Mouse (Mus musculus) MEL (cell line): Measurements from ENCODE around the gene Gm5678. TPM values are rescaled to one million over a fixed set of nuclear protein-coding genes. Genes with fewer than 3 reads are reported as not detected.

ENCODE experiments used
- DNase-seq: peaks from one replicate; pipeline ENCODE4 v3.0.0; 2011; ENCODE audit warnings: low read depth, low spot score
- H3K27ac ChIP-seq: 2 replicates; pipeline ENCODE4 v1.5.1; 2012; ENCODE audit warnings: low read depth, mild to moderate bottlenecking, control low read depth, low read length, moderate library complexity; ENCODE audit not compliant: control insufficient read depth
- H3K27me3 ChIP-seq, 2 experiments: fragments of 150-350 bp in 1 of 2; sonication (generic) in 1 of 2; 2 replicates each; pipeline ENCODE4 v1.6.1; 2012; ENCODE audit warnings: low read length in 2 of 2, mild to moderate bottlenecking in 2 of 2, improper control_type of control experiment in 1 of 2, moderate library complexity in 1 of 2; ENCODE audit not compliant: insufficient read depth in 2 of 2, control insufficient read depth in 1 of 2
- H3K36me3 ChIP-seq, 2 experiments: 2 replicates each; pipeline ENCODE4 v1.6.1; 2012 to 2014; ENCODE audit warnings: low read length in 2 of 2, improper control_type of control experiment in 1 of 2, inconsistent platforms in 1 of 2, mild to moderate bottlenecking in 1 of 2; ENCODE audit not compliant: insufficient read depth in 2 of 2, control insufficient read depth in 1 of 2
- H3K4me1 ChIP-seq, 2 experiments: fragments of 150-350 bp in 1 of 2; sonication (generic) in 1 of 2; 2 replicates each; pipeline ENCODE4 v1.6.1; 2012; ENCODE audit warnings: low read length in 2 of 2, improper control_type of control experiment in 1 of 2, mild to moderate bottlenecking in 1 of 2; ENCODE audit not compliant: insufficient read depth in 2 of 2, control insufficient read depth in 1 of 2
- H3K4me3 ChIP-seq, 2 experiments: fragments of 150-350 bp in 1 of 2; sonication (generic) in 1 of 2; 2 replicates each; pipeline ENCODE4 v1.5.1; 2012; ENCODE audit warnings: low read depth in 2 of 2, low read length in 2 of 2, mild to moderate bottlenecking in 2 of 2, moderate library complexity in 2 of 2, control low read depth in 1 of 2, improper control_type of control experiment in 1 of 2; ENCODE audit not compliant: control insufficient read depth in 1 of 2, insufficient read depth in 1 of 2
- H3K79me2 ChIP-seq: 2 replicates; pipeline ENCODE4 v1.6.1; 2012; ENCODE audit warnings: mild to moderate bottlenecking, low read length, moderate library complexity; ENCODE audit not compliant: control insufficient read depth, poor library complexity, insufficient read depth
- H3K9ac ChIP-seq: 2 replicates; pipeline ENCODE4 v1.6.1; 2012; ENCODE audit warnings: low read depth, mild to moderate bottlenecking, control low read depth, low read length, moderate library complexity; ENCODE audit not compliant: control insufficient read depth, poor library complexity, severe bottlenecking
- H3K9me3 ChIP-seq: fragments of 150-350 bp; sonication (generic); replicated peaks from 2 replicates; pipeline ENCODE4 v1.6.1; 2012; ENCODE audit warnings: mild to moderate bottlenecking, low read length, improper control_type of control experiment, moderate library complexity; ENCODE audit not compliant: insufficient read depth
- BHLHE40 ChIP-seq: IDR thresholded peaks from 2 replicates; pipeline ENCODE4 v1.6.1; 2012; ENCODE audit warnings: low read depth, mild to moderate bottlenecking, inconsistent platforms, low read length, improper control_type of control experiment, borderline replicate concordance
- CTCF ChIP-seq, 3 experiments: IDR thresholded peaks in 2 of 3; conservative IDR thresholded peaks in 1 of 3; 2 replicates each; pipeline ENCODE4 v1.5.1; 2011 to 2012; ENCODE audit warnings: low read length in 3 of 3, low read depth in 2 of 3, mild to moderate bottlenecking in 2 of 3, improper control_type of control experiment in 1 of 3, inconsistent platforms in 1 of 3, mixed read lengths in 1 of 3, moderate library complexity in 1 of 3; ENCODE audit not compliant: control insufficient read depth in 1 of 3, insufficient read depth in 1 of 3, poor library complexity in 1 of 3, severe bottlenecking in 1 of 3
- E2F4 ChIP-seq: IDR thresholded peaks from 2 replicates; pipeline ENCODE4 v1.6.1; 2011; ENCODE audit warnings: low read depth, low read length, improper control_type of control experiment, borderline replicate concordance
- ELF1 ChIP-seq: IDR thresholded peaks from 2 replicates; pipeline ENCODE4 v1.6.1; 2014; ENCODE audit warnings: low read depth, mild to moderate bottlenecking, inconsistent platforms, low read length, improper control_type of control experiment, moderate library complexity
- EP300 ChIP-seq, 2 experiments: IDR thresholded peaks; 2 replicates each; pipeline ENCODE4 v1.6.1; 2011; ENCODE audit warnings: improper control_type of control experiment in 2 of 2, low read length in 2 of 2, low read depth in 1 of 2, mild to moderate bottlenecking in 1 of 2
- ETS1 ChIP-seq: IDR thresholded peaks from 2 replicates; pipeline ENCODE4 v1.6.1; 2012; ENCODE audit warnings: low read depth, mild to moderate bottlenecking, inconsistent platforms, low read length, improper control_type of control experiment, moderate library complexity
- GABPA ChIP-seq: IDR thresholded peaks from 2 replicates; pipeline ENCODE4 v1.6.1; 2012; ENCODE audit warnings: low read depth, mild to moderate bottlenecking, inconsistent platforms, low read length, improper control_type of control experiment, moderate library complexity
- KAT2A ChIP-seq: conservative IDR thresholded peaks from 2 replicates; pipeline ENCODE4 v1.6.1; 2012; ENCODE audit warnings: low read depth, low read length, improper control_type of control experiment, inconsistent platforms
- MAFK ChIP-seq: IDR thresholded peaks from 2 replicates; pipeline ENCODE4 v1.6.1; 2011; ENCODE audit warnings: low read depth, mild to moderate bottlenecking, low read length, improper control_type of control experiment, borderline replicate concordance
- MAX ChIP-seq: IDR thresholded peaks from 2 replicates; pipeline ENCODE4 v1.6.1; 2011; ENCODE audit warnings: low read length, improper control_type of control experiment
- MAZ ChIP-seq: IDR thresholded peaks from 2 replicates; pipeline ENCODE4 v1.6.1; 2012; ENCODE audit warnings: low read depth, mild to moderate bottlenecking, inconsistent platforms, low read length, improper control_type of control experiment
- MEF2A ChIP-seq: IDR thresholded peaks from 2 replicates; pipeline ENCODE4 v1.6.1; 2014; ENCODE audit warnings: low read depth, mild to moderate bottlenecking, inconsistent platforms, low read length, improper control_type of control experiment; ENCODE audit not compliant: poor library complexity, insufficient replicate concordance, severe bottlenecking; ENCODE audit errors: extremely low read depth
- MXI1 ChIP-seq: IDR thresholded peaks from 2 replicates; pipeline ENCODE4 v1.6.1; 2011; ENCODE audit warnings: mild to moderate bottlenecking, low read depth, low read length, improper control_type of control experiment
- MYB ChIP-seq: IDR thresholded peaks from 2 replicates; pipeline ENCODE4 v1.6.1; 2011; ENCODE audit warnings: mild to moderate bottlenecking, low read depth, low read length, improper control_type of control experiment
- MYC ChIP-seq: IDR thresholded peaks from 2 replicates; pipeline ENCODE4 v1.6.1; 2011; ENCODE audit warnings: low read depth, mild to moderate bottlenecking, low read length, improper control_type of control experiment, moderate library complexity
- NELFE ChIP-seq: IDR thresholded peaks from 2 replicates; pipeline ENCODE4 v1.6.1; 2011; ENCODE audit warnings: low read depth, low read length, improper control_type of control experiment
- NRF1 ChIP-seq: IDR thresholded peaks from 2 replicates; pipeline ENCODE4 v1.6.1; 2014; ENCODE audit warnings: low read depth, mild to moderate bottlenecking, inconsistent platforms, low read length, improper control_type of control experiment, moderate library complexity; ENCODE audit not compliant: poor library complexity, insufficient read depth, severe bottlenecking
- POLR2AphosphoS2 ChIP-seq: IDR thresholded peaks from 2 replicates; pipeline ENCODE4 v1.6.1; 2011; ENCODE audit warnings: low read length, improper control_type of control experiment
- POLR2AphosphoS5 ChIP-seq: IDR thresholded peaks from 2 replicates; pipeline ENCODE4 v1.6.1; 2012; ENCODE audit warnings: low read depth, borderline replicate concordance, mild to moderate bottlenecking, inconsistent platforms, low read length, moderate library complexity, mixed read lengths
- RAD21 ChIP-seq: IDR thresholded peaks from 2 replicates; pipeline ENCODE4 v1.6.1; 2011; ENCODE audit warnings: mild to moderate bottlenecking, low read depth, low read length, improper control_type of control experiment
- SMC3 ChIP-seq: IDR thresholded peaks from 2 replicates; pipeline ENCODE4 v1.6.1; 2011; ENCODE audit warnings: low read depth, low read length, improper control_type of control experiment
- TAL1 ChIP-seq: IDR thresholded peaks from 2 replicates; pipeline ENCODE4 v1.6.1; 2012; ENCODE audit warnings: mild to moderate bottlenecking, inconsistent platforms, low read length, moderate library complexity, mixed read lengths
- TBP ChIP-seq: IDR thresholded peaks from 2 replicates; pipeline ENCODE4 v1.8.0; 2011; ENCODE audit warnings: low read depth, low read length, improper control_type of control experiment
- TCF12 ChIP-seq: IDR thresholded peaks from 2 replicates; pipeline ENCODE4 v1.6.1; 2014; ENCODE audit warnings: low read depth, mild to moderate bottlenecking, inconsistent platforms, low read length, improper control_type of control experiment, moderate library complexity
- UBTF ChIP-seq: IDR thresholded peaks from 2 replicates; pipeline ENCODE4 v1.6.1; 2012; ENCODE audit warnings: low read depth, mild to moderate bottlenecking, inconsistent platforms, low read length, improper control_type of control experiment, moderate library complexity, borderline replicate concordance; ENCODE audit not compliant: insufficient read depth
- USF2 ChIP-seq, 2 experiments: IDR thresholded peaks; 2 replicates each; pipeline ENCODE4 v1.6.1; 2011 to 2012; ENCODE audit warnings: improper control_type of control experiment in 2 of 2, low read length in 2 of 2, borderline replicate concordance in 1 of 2, inconsistent platforms in 1 of 2, low read depth in 1 of 2, mild to moderate bottlenecking in 1 of 2; ENCODE audit not compliant: insufficient read depth in 1 of 2
- ZMIZ1 ChIP-seq: IDR thresholded peaks from 2 replicates; pipeline ENCODE4 v1.6.1; 2012; ENCODE audit warnings: low read depth, mild to moderate bottlenecking, inconsistent platforms, low read length, improper control_type of control experiment, moderate library complexity
- ZNF384 ChIP-seq: IDR thresholded peaks from 2 replicates; pipeline ENCODE4 v1.6.1; 2012; ENCODE audit warnings: low read depth, mild to moderate bottlenecking, inconsistent platforms, low read length, improper control_type of control experiment
- polyA plus RNA-seq, 2 experiments: library from polyadenylated mRNA; stranded (reverse) in 1 of 2; unstranded in 1 of 2; fragments of >175 nt in 1 of 2; fragments of >200 nt in 1 of 2; gene quantifications; 2 replicates each; pipeline versions ENCODE4 v1.2.1 to v1.2.4; 2012; ENCODE audit warnings: low replicate concordance in 2 of 2, low read depth in 1 of 2; ENCODE audit not compliant: insufficient read length in 2 of 2, insufficient read depth in 1 of 2, missing spikeins in 1 of 2
- total RNA-seq: library from RNA; depleted of rRNA; stranded (reverse); fragments of 300-350 nt; gene quantifications from 2 replicates; pipeline ENCODE4 v1.2.3, GENCODE M21; 2012

Gene Gm5678
- total and polyA plus RNA-seq, 3 experiments: 4.6 TPM; not detected in 2

GRCm38 (mm10) chr16:93644006-93644405 lies 16.1 kb downstream of the Gm5678 start:
- DNase-seq: peak; percentile 1
- no peaks in the 10 kb centered on the region; a peak in 1 of 4 replicates for H3K27me3 ChIP-seq
- no peak overlapping the region for H3K27ac ChIP-seq
- H3K79me2 ChIP-seq: no peaks in the 10 kb centered on the region
- H3K4me3 ChIP-seq: no peak overlapping the region
- no peak overlapping the region for H3K9ac ChIP-seq
- TF ChIP-seq ZNF384 (no peak), POLR2AphosphoS2 (no peak), EP300 (IDR thresholded peaks at IDR 0.05; ENCODE audit: low read depth in 1 of 2, low read length in 2 of 2) (no peak), MAFK (no peak), MXI1 (no peak), ZMIZ1 (no peak), TCF12 (no peak)
- TF ChIP-seq, all 39 proteins: peak for 0
- Histone ChIP-seq H3K9me3 (no peaks in the 10 kb centered on the region), H3K4me1 (peaks cover 4 to 11% of the 10 kb centered on the region in 2 experiments), H3K36me3 (peaks cover 0 to 5% of the 10 kb centered on the region in 2 experiments; a peak in 2 of 4 replicates)

- no peak overlapping the region for H3K9ac ChIP-seq
- H3K36me3 ChIP-seq: peaks cover 0 to 5% of the 10 kb centered on the region in 2 experiments; a peak in 2 of 4 replicates
- H3K79me2 ChIP-seq: no peaks in the 10 kb centered on the region
- H3K4me1 ChIP-seq: peaks cover 4 to 11% of the 10 kb centered on the region in 2 experiments
- no peak overlapping the region; the same call in 1 of the 2 replicates for H3K27ac ChIP-seq
- H3K4me3 ChIP-seq: no peak overlapping the region
- no peaks in the 10 kb centered on the region for H3K9me3 ChIP-seq
- H3K27me3 ChIP-seq: no peaks in the 10 kb centered on the region; a peak in 1 of 4 replicates
- peak; percentile 36 for DNase-seq
- TF ChIP-seq MAX: no peak
- TF ChIP-seq MAFK: no peak
- no peak for TF ChIP-seq UBTF
- TF ChIP-seq TCF12: peak; percentile 51; the same call in 1 of the 2 replicates
- TF ChIP-seq KAT2A: no peak
- TF ChIP-seq NRF1: no peak
- no peak for TF ChIP-seq GABPA
- no peak for TF ChIP-seq ETS1
- no peak for TF ChIP-seq MXI1
- no peak for TF ChIP-seq BHLHE40
- TF ChIP-seq SMC3: no peak
- TF ChIP-seq MAZ: peak; percentile 49; the same call in 1 of the 2 replicates
- TF ChIP-seq E2F4: no peak
- no peak for TF ChIP-seq MYC
- TF ChIP-seq USF2 (IDR thresholded peaks at IDR 0.05; ENCODE audit: borderline replicate concordance in 1 of 2, insufficient read depth in 1 of 2, low read depth in 1 of 2, low read length in 2 of 2): no peak
- peak; percentile 38 to 49; a peak in 2 of 4 replicates for TF ChIP-seq EP300 (IDR thresholded peaks at IDR 0.05; ENCODE audit: low read depth in 1 of 2, low read length in 2 of 2)
- no peak for TF ChIP-seq POLR2AphosphoS5
- no peak for TF ChIP-seq TBP
- no peak for TF ChIP-seq CTCF (IDR thresholded peaks at IDR 0.05 in 2 of 3, conservative IDR thresholded peaks at IDR 0.05 in 1 of 3; ENCODE audit: control insufficient read depth in 1 of 3, insufficient read depth in 1 of 3, low read depth in 2 of 3, low read length in 3 of 3, poor library complexity in 1 of 3, severe bottlenecking in 1 of 3)
- TF ChIP-seq POLR2AphosphoS2: no peak
- TF ChIP-seq TAL1: no peak
- TF ChIP-seq NELFE: no peak
- no peak for TF ChIP-seq ELF1
- peak; percentile 84; the same call in 1 of the 2 replicates for TF ChIP-seq MEF2A
- TF ChIP-seq MYB: peak; percentile 50; the same call in 1 of the 2 replicates
- TF ChIP-seq RAD21: no peak
Observed at GRCm38 (mm10) chr16:93648441-93649183, 20.7 kb downstream of the Gm5678 start.
